Mouse (Mus musculus) E14TG2a.4 (cell line): ENCODE results near the gene Prrx2.

ENCODE experiments used
- CTCF ChIP-seq: conservative IDR thresholded peaks from 2 replicates; pipeline ENCODE4 v1.5.1; 2014; ENCODE audit warnings: low read length
- POU5F1 ChIP-seq: IDR thresholded peaks from 2 replicates; pipeline ENCODE4 v1.6.1; 2014; ENCODE audit warnings: low read length, borderline replicate concordance

- TF ChIP-seq CTCF (no peak), POU5F1 (no peak)
These were observed 91.6 kb downstream of the Prrx2 start for GRCm38 (mm10) chr2:30926381-30926780.
